Mouse (Mus musculus) CH12.LX (cell line): ENCODE data around the gene Snrnp35. TPM values are rescaled to one million over a fixed set of nuclear protein-coding genes. Genes with fewer than 3 reads are reported as not detected.

Source experiments
- DNase-seq: peaks from one replicate; pipeline ENCODE4 v3.0.0-alpha.2; 2013; ENCODE audit errors: extremely low read depth
- H3K27ac ChIP-seq: 2 replicates; pipeline ENCODE4 v1.5.1; 2012; ENCODE audit warnings: low read depth, mild to moderate bottlenecking, control low read depth, moderate library complexity; ENCODE audit not compliant: insufficient read depth
- H3K27me3 ChIP-seq: replicated peaks from 2 replicates; pipeline ENCODE3; 2012; ENCODE audit warnings: inconsistent platforms
- H3K36me3 ChIP-seq, 2 experiments: replicated peaks in 1 of 2; 2 replicates each; pipeline versions ENCODE3 to v1.6.1; 2012; ENCODE audit warnings: inconsistent platforms in 1 of 2, low read length in 1 of 2, mild to moderate bottlenecking in 1 of 2, mixed read lengths in 1 of 2, moderate library complexity in 1 of 2; ENCODE audit not compliant: control insufficient read depth in 1 of 2, insufficient read depth in 1 of 2
- H3K4me1 ChIP-seq, 2 experiments: 2 replicates each; pipeline ENCODE4 v1.6.1; 2012; ENCODE audit warnings: inconsistent platforms in 1 of 2, moderate library complexity in 1 of 2; ENCODE audit not compliant: insufficient read depth in 2 of 2, control insufficient read depth in 1 of 2
- H3K4me2 ChIP-seq: 2 replicates; pipeline ENCODE4 v1.6.1; 2012; ENCODE audit warnings: low read depth, mild to moderate bottlenecking, control low read depth; ENCODE audit not compliant: poor library complexity, insufficient read depth, severe bottlenecking
- H3K4me3 ChIP-seq, 3 experiments: fragments of 150-350 bp in 1 of 3; sonication (generic) in 1 of 3; replicated peaks in 1 of 3; 2 replicates each; pipeline versions ENCODE3 to v1.5.1; 2011 to 2012; ENCODE audit warnings: low read depth in 2 of 3, low read length in 2 of 3, mild to moderate bottlenecking in 2 of 3, moderate library complexity in 2 of 3, control low read depth in 1 of 3, improper control_type of control experiment in 1 of 3, inconsistent platforms in 1 of 3, mixed read lengths in 1 of 3; ENCODE audit not compliant: poor library complexity in 1 of 3
- H3K79me2 ChIP-seq: replicated peaks from 2 replicates; pipeline ENCODE4 v1.6.1; 2012; ENCODE audit warnings: mild to moderate bottlenecking, moderate library complexity; ENCODE audit not compliant: control insufficient read depth, poor library complexity, insufficient read depth, severe bottlenecking; ENCODE audit errors: extremely low read depth
- H3K9ac ChIP-seq: 2 replicates; pipeline ENCODE4 v1.6.1; 2012; ENCODE audit warnings: low read depth, mild to moderate bottlenecking, control low read depth, moderate library complexity; ENCODE audit not compliant: insufficient read depth
- H3K9me3 ChIP-seq: replicated peaks from 2 replicates; pipeline ENCODE3; 2012; ENCODE audit warnings: low read length, inconsistent platforms, mixed read lengths
- CHD1 ChIP-seq: IDR thresholded peaks from 2 replicates; pipeline ENCODE4 v1.6.1; 2012; ENCODE audit warnings: low read depth, low read length, improper control_type of control experiment, inconsistent platforms
- CHD2 ChIP-seq: IDR thresholded peaks from 2 replicates; pipeline ENCODE4 v1.6.1; 2011; ENCODE audit warnings: low read length, improper control_type of control experiment
- CTCF ChIP-seq, 2 experiments: IDR thresholded peaks in 1 of 2; conservative IDR thresholded peaks in 1 of 2; 2 replicates each; pipeline ENCODE4 v1.5.1; 2011 to 2012; ENCODE audit warnings: low read depth in 2 of 2, low read length in 2 of 2, improper control_type of control experiment in 1 of 2, inconsistent platforms in 1 of 2, mild to moderate bottlenecking in 1 of 2, moderate library complexity in 1 of 2
- E2F4 ChIP-seq: IDR thresholded peaks from 2 replicates; pipeline ENCODE4 v1.6.1; 2011; ENCODE audit warnings: low read depth, low read length, improper control_type of control experiment; ENCODE audit not compliant: insufficient replicate concordance
- ELF1 ChIP-seq: IDR thresholded peaks from 2 replicates; pipeline ENCODE4 v1.6.1; 2014; ENCODE audit warnings: low read depth, mild to moderate bottlenecking, inconsistent platforms, low read length, improper control_type of control experiment
- ETS1 ChIP-seq: conservative IDR thresholded peaks from 2 replicates; pipeline ENCODE4 v1.6.1; 2012; ENCODE audit warnings: low read depth, mild to moderate bottlenecking, inconsistent platforms, low read length, improper control_type of control experiment, moderate library complexity
- JUN ChIP-seq: IDR thresholded peaks from 2 replicates; pipeline ENCODE4 v1.6.1; 2011; ENCODE audit warnings: low read depth, mild to moderate bottlenecking, low read length, improper control_type of control experiment, moderate library complexity; ENCODE audit not compliant: insufficient read depth
- JUND ChIP-seq: conservative IDR thresholded peaks from 2 replicates; pipeline ENCODE4 v1.6.1; 2011; ENCODE audit warnings: low read depth, low read length, improper control_type of control experiment
- KAT2A ChIP-seq: IDR thresholded peaks from 2 replicates; pipeline ENCODE4 v1.6.1; 2012; ENCODE audit warnings: low read length, improper control_type of control experiment, inconsistent platforms; ENCODE audit not compliant: insufficient replicate concordance
- MAFK ChIP-seq: IDR thresholded peaks from 2 replicates; pipeline ENCODE4 v1.6.1; 2011; ENCODE audit warnings: low read length, improper control_type of control experiment; ENCODE audit not compliant: insufficient replicate concordance
- MAX ChIP-seq: IDR thresholded peaks from 2 replicates; pipeline ENCODE4 v1.6.1; 2011; ENCODE audit warnings: low read length, improper control_type of control experiment
- MEF2A ChIP-seq: IDR thresholded peaks from 2 replicates; pipeline ENCODE4 v1.6.1; 2014; ENCODE audit warnings: low read depth, mild to moderate bottlenecking, inconsistent platforms, low read length, improper control_type of control experiment, borderline replicate concordance
- MYC ChIP-seq: IDR thresholded peaks from 2 replicates; pipeline ENCODE4 v1.6.1; 2011; ENCODE audit warnings: low read depth, mild to moderate bottlenecking, improper control_type of control experiment, low read length
- POLR2A ChIP-seq: IDR thresholded peaks from 2 replicates; pipeline ENCODE4 v1.6.1; 2011; ENCODE audit warnings: low read depth, mild to moderate bottlenecking, improper control_type of control experiment, low read length
- POLR2AphosphoS2 ChIP-seq: IDR thresholded peaks from 2 replicates; pipeline ENCODE4 v1.6.1; 2011; ENCODE audit warnings: low read depth, low read length, improper control_type of control experiment
- RAD21 ChIP-seq: IDR thresholded peaks from 2 replicates; pipeline ENCODE4 v1.6.1; 2011; ENCODE audit warnings: low read depth, mild to moderate bottlenecking, low read length, improper control_type of control experiment, moderate library complexity
- SIN3A ChIP-seq: IDR thresholded peaks from 2 replicates; pipeline ENCODE4 v1.6.1; 2012; ENCODE audit warnings: low read length, improper control_type of control experiment, inconsistent platforms
- SMC3 ChIP-seq: IDR thresholded peaks from 2 replicates; pipeline ENCODE4 v1.6.1; 2011; ENCODE audit warnings: low read depth, low read length, improper control_type of control experiment
- TBP ChIP-seq: conservative IDR thresholded peaks from 2 replicates; pipeline ENCODE4 v1.6.1; 2011; ENCODE audit warnings: low read depth, low read length, improper control_type of control experiment
- UBTF ChIP-seq: IDR thresholded peaks from 2 replicates; pipeline ENCODE4 v1.6.1; 2012; ENCODE audit warnings: low read depth, mild to moderate bottlenecking, inconsistent platforms, low read length, improper control_type of control experiment, moderate library complexity
- USF1 ChIP-seq: IDR thresholded peaks from 2 replicates; pipeline ENCODE4 v1.6.1; 2014; ENCODE audit warnings: low read depth, mild to moderate bottlenecking, inconsistent platforms, low read length, improper control_type of control experiment
- ZMIZ1 ChIP-seq: IDR thresholded peaks from 2 replicates; pipeline ENCODE4 v1.6.1; 2012; ENCODE audit warnings: low read depth, mild to moderate bottlenecking, inconsistent platforms, low read length, improper control_type of control experiment
- ZNF384 ChIP-seq: IDR thresholded peaks from 2 replicates; pipeline ENCODE4 v1.6.1; 2012; ENCODE audit warnings: low read depth, low read length, improper control_type of control experiment, inconsistent platforms
- dilution Hi-C: fragments of 300-500 bp; cut with MboI; formaldehyde crosslinking; loops from 2 replicates; pipeline ENCODE4 v1.14.3; 2020; ENCODE audit warnings: low sequenced_read_pairs; ENCODE audit not compliant: extremely low pct_unique_long_range_greater_than_20kb, extremely low pct_ligation_motif_present
- in situ Hi-C: fragments of 300-500 bp; cut with MboI; formaldehyde crosslinking; loops from 3 replicates; pipeline ENCODE4 v1.14.3; 2019; ENCODE audit warnings: low sequenced_read_pairs, low pct_ligation_motif_present, low pct_unique_long_range_greater_than_20kb, mixed read lengths
- polyA plus RNA-seq: library from polyadenylated mRNA; unstranded; fragments of >175 nt; gene quantifications from 2 replicates; pipeline ENCODE4 v1.2.1, GENCODE M21; 2012; ENCODE audit warnings: low read depth; ENCODE audit not compliant: insufficient read length
- total RNA-seq, 2 experiments: library from RNA; depleted of rRNA; stranded (reverse); fragments of 300-350 nt in 1 of 2; fragments of >200 nt in 1 of 2; gene quantifications; 2 replicates each; pipeline ENCODE4 v1.2.3; 2012 to 2014

Gene Snrnp35
- total and polyA plus RNA-seq, 3 experiments, result 13.9 to 29.0 (median 27.4) TPM

DNA sequence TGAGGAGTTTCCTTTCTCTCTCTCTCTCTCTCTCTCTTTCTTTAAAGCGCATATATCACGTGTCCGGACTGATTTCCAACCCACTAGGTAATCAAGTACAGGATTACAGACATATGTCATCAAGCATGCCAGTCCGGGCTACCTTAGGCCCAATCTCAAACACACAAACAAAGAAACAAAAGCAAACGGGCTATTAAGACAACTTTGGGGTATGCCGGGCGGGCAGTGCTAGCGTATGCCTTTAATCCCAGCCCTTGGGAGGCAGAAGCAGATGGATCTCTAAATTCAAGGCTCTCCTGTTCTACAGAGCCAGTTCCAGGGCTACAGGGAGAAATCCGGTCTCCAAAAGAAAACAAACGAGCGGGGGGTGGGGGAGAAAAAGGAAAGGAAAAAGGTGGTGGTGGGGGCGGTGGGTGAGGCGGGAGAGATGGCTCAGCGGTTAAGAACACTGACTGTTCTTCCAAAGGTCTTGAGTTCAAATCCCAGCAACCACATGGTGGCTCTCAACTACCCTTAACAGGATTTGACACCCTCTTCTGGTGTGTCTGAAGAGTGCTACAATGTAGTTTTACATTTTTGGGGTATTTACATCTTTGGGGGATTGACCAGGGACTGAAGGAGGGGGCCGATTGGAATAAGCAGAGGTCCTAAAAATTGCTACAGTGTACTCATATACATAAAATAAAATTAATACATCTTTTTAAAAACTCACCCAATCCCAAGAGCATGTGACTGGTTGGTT is 892 bp downstream of the Snrnp35 start:
- dilution Hi-C loops, result no loop called here
- Histone ChIP-seq H3K9me3 (no peaks in the 10 kb centered on the region), H3K9ac (peak overlapping the region; percentile 99), H3K79me2 (peaks cover 6% of the 10 kb centered on the region; the same call in 1 of the 2 replicates), H3K4me3 (peak overlapping the region; percentile 57 to 94 (median 71)), H3K4me2 (peak overlapping the region; percentile 78), H3K27me3 (no peaks in the 10 kb centered on the region), H3K27ac (peak overlapping the region; percentile 75), H3K36me3 (peaks cover 2 to 30% of the 10 kb centered on the region in 2 experiments), H3K4me1 (peaks cover 8 to 43% of the 10 kb centered on the region in 2 experiments; a peak in 3 of 4 replicates)
- no peak for TF ChIP-seq ZMIZ1
- TF ChIP-seq RAD21, result peak; percentile 37
- no peak for TF ChIP-seq POLR2AphosphoS2
- peak in 1 of 2 experiments; percentile 61; a peak in 2 of 4 replicates for TF ChIP-seq CTCF (conservative IDR thresholded peaks at IDR 0.05 in 1 of 2, IDR thresholded peaks at IDR 0.05 in 1 of 2; ENCODE audit: low read depth in 2 of 2, low read length in 2 of 2)
- TF ChIP-seq KAT2A, result no peak
- no peak for TF ChIP-seq MEF2A
- TF ChIP-seq JUN, result no peak
- TF ChIP-seq SMC3, result peak; percentile 49
- TF ChIP-seq POLR2A, result no peak; the same call in 1 of the 2 replicates
- peak; percentile 71; the same call in 1 of the 2 replicates for TF ChIP-seq SIN3A
- no peak for TF ChIP-seq MAFK
- TF ChIP-seq ETS1, result no peak
- TF ChIP-seq ZNF384, result 0 out of 2 replicates have a peak, but pooled peaks have one; percentile 4
- TF ChIP-seq MYC, result peak; percentile 73; the same call in 1 of the 2 replicates
- TF ChIP-seq CHD1, result peak; percentile 77; the same call in 1 of the 2 replicates
- no peak for TF ChIP-seq USF1
- in situ Hi-C loops, result no loop called here
- no peak for DNase-seq

DNA sequence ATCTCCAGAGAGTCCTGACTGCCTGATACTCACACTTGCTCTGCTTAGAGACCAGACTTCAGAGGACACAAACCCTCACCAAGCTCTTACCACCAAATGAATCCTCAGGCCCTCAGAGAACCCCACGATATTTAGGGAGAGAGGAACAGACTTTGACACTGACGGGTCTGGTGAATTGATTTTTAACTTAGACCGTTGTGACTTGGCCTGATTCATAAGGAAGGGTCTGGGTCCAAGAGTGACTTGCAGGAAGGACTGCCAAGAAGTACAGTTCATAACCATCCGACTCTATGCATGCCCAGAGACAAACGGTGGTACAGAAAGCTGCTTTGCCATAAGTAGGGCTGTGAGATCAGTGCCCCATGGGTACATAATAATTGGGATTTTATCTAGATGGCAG is 2.7 kb downstream of the Snrnp35 start:
- Histone ChIP-seq H3K79me2 (peaks cover 6% of the 10 kb centered on the region; the same call in 1 of the 2 replicates), H3K9me3 (no peaks in the 10 kb centered on the region), H3K9ac (no peak overlapping the region), H3K4me2 (no peak overlapping the region), H3K27ac (no peak overlapping the region), H3K27me3 (no peaks in the 10 kb centered on the region), H3K4me1 (peaks cover 6 to 27% of the 10 kb centered on the region in 2 experiments; a peak in 3 of 4 replicates), H3K4me3 (no peak overlapping the region), H3K36me3 (peaks cover 16 to 47% of the 10 kb centered on the region in 2 experiments)
- in situ Hi-C loops, result no loop called here
- no peak for TF ChIP-seq JUND
- TF ChIP-seq E2F4, result no peak
- TF ChIP-seq CTCF (conservative IDR thresholded peaks at IDR 0.05 in 1 of 2, IDR thresholded peaks at IDR 0.05 in 1 of 2; ENCODE audit: low read depth in 2 of 2, low read length in 2 of 2), result no peak
- no peak for TF ChIP-seq TBP
- TF ChIP-seq ELF1, result no peak
- no peak for TF ChIP-seq ZNF384
- TF ChIP-seq CHD2, result no peak
- TF ChIP-seq MAX, result no peak
- no peak for TF ChIP-seq UBTF
- no peak for TF ChIP-seq JUN
- no peak for TF ChIP-seq POLR2A
- TF ChIP-seq SMC3, result no peak
- no peak for DNase-seq
- dilution Hi-C loops, result no loop called here
